Mouse (Mus musculus) cortical plate, adult 2 months (tissue): Measurements from ENCODE around the gene Brd3os.

Experiments used
- CTCF ChIP-seq: fragments of 200-500 bp; IDR thresholded peaks from 2 replicates; pipeline ENCODE4 v1.5.1; 2011; ENCODE audit warnings: mild to moderate bottlenecking, control low read depth, low read length; ENCODE audit not compliant: insufficient read depth; ENCODE audit errors: extremely low read depth
- POLR2A ChIP-seq: fragments of 200-500 bp; IDR thresholded peaks from 2 replicates; pipeline ENCODE4 v1.6.1; 2011; ENCODE audit warnings: mild to moderate bottlenecking, low read length, control low read depth; ENCODE audit not compliant: insufficient read depth; ENCODE audit errors: extremely low read depth

- TF ChIP-seq CTCF (no peak), POLR2A (no peak)
Observed at GRCm38 (mm10) chr2:27413582-27413935, 28.6 kb upstream of the Brd3os start.
